Mouse (Mus musculus) T-helper 1 cell (primary cell): Measurements from ENCODE around the gene Ang5.
"Not testable (repeated sequence)": the region's sequence is repeated elsewhere in the genome, so short reads cannot be mapped to it uniquely, and the experiment has no call there.

Experiments
- in situ Hi-C: fragments of 300-600 bp; cut with MboI, MseI; formaldehyde crosslinking; loops from one replicate; pipeline ENCODE4 v1.15.1; 2025; ENCODE audit warnings: high pct_unique_total_duplicates

Gene Ang5

GRCm38 (mm10) chr14:43956769-43957168, at the start of gene Ang5:
Ang5 (plus strand) TSS chr14:43957069.
- in situ Hi-C loops = not testable (repeated sequence)

GRCm38 (mm10) chr14:43918214-43918613, 38.7 kb upstream of the Ang5 start:
- in situ Hi-C loops = not testable (repeated sequence)

- in situ Hi-C loops = not testable (repeated sequence)
These were observed 33.4 kb upstream of the Ang5 start, which contains the start of gene Ear10 for GRCm38 (mm10) chr14:43923459-43923858. Ear10 (minus strand) TSS chr14:43923559.

- in situ Hi-C loops = not testable (repeated sequence)
These were observed 32.0 kb upstream of the Ang5 start, which contains the start of gene Gm8113 for GRCm38 (mm10) chr14:43924688-43925403. Gm8113 (plus strand) TSS chr14:43925390.

GRCm38 (mm10) chr14:43925404-43925950, 31.4 kb upstream of the Ang5 start:
- in situ Hi-C loops = not testable (repeated sequence)

- in situ Hi-C loops = not testable (repeated sequence)
These were observed 23.9 kb upstream of the Ang5 start for GRCm38 (mm10) chr14:43932991-43933390.

GRCm38 (mm10) chr14:43933399-43933798, 23.5 kb upstream of the Ang5 start:
- in situ Hi-C loops = not testable (repeated sequence)

GRCm38 (mm10) chr14:43953382-43953781, 3.5 kb upstream of the Ang5 start:
- in situ Hi-C loops = not testable (repeated sequence)

- in situ Hi-C loops = not testable (repeated sequence)
These were observed 1.8 kb upstream of the Ang5 start for GRCm38 (mm10) chr14:43955074-43955473.

- in situ Hi-C loops = loop anchor here (5.0 kb wide), 1 partner anchor 46 kb away; no protein-coding TSS in a partner anchor
These were observed 26.6 kb downstream of the Ang5 start for GRCm38 (mm10) chr14:43983454-43983853.

GRCm38 (mm10) chr14:43983897-43984296, 27.0 kb downstream of the Ang5 start:
- in situ Hi-C loops = loop anchor here (5.0 kb wide), 1 partner anchor 47 kb away; no protein-coding TSS in a partner anchor

- in situ Hi-C loops = no loop called here
These were observed 29.3 kb downstream of the Ang5 start for GRCm38 (mm10) chr14:43986147-43986546.

- in situ Hi-C loops = not testable (repeated sequence)
These were observed 30.5 kb downstream of the Ang5 start for GRCm38 (mm10) chr14:43987404-43987803.

GRCm38 (mm10) chr14:43998455-43999000, 41.7 kb downstream of the Ang5 start:
- in situ Hi-C loops = loop anchor here (10.0 kb wide), 1 partner anchor 446 kb away; no protein-coding TSS in a partner anchor

GRCm38 (mm10) chr14:44001600-44001999, 44.7 kb downstream of the Ang5 start:
- in situ Hi-C loops = no loop called here

- in situ Hi-C loops = no loop called here
These were observed 45.3 kb downstream of the Ang5 start, which contains the start of gene Ang6 for GRCm38 (mm10) chr14:44002169-44002568. Ang6 (minus strand) TSS chr14:44002269.

GRCm38 (mm10) chr14:44008021-44008420, 51.2 kb downstream of the Ang5 start:
- in situ Hi-C loops = loop anchor here (5.0 kb wide), 1 partner anchor 46 kb away; no protein-coding TSS in a partner anchor

- in situ Hi-C loops = loop anchor here (5.0 kb wide), 1 partner anchor 47 kb away; no protein-coding TSS in a partner anchor
These were observed 52.8 kb downstream of the Ang5 start for GRCm38 (mm10) chr14:44009686-44010085.
